Mouse (Mus musculus): Measurements from ENCODE around the gene Bcl2l12.

Gene Bcl2l12

DNA sequence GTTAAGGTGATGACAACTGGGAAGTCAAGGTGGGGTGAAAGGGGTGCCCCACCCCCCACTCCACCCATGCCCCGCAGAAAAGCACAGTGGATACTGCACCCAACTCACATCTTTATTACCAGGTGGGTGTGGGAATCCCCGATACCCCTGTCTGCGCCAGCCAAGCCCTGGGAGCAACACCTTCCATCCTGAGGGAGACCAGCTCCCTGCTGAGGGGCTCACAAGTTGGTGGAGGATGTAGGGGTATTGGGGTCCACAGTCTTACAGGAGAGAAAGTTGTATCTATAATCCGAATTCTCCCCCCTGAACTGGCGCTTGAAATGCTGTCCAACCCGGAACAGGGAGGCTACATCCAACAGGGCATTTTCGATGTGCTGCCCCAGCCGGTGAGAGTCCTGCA, 39.2 kb downstream of the Bcl2l12 start:
- peak in 1 of 2 experiments; percentile 11 for DNase-seq (ENCODE audit: low spot score in 2 of 2)

- peak in 1 of 2 experiments; percentile 41 for DNase-seq (ENCODE audit: low spot score in 2 of 2)
Measured at GRCm38 (mm10) chr7:44958208-44958607, 40.3 kb downstream of the Bcl2l12 start.

DNA sequence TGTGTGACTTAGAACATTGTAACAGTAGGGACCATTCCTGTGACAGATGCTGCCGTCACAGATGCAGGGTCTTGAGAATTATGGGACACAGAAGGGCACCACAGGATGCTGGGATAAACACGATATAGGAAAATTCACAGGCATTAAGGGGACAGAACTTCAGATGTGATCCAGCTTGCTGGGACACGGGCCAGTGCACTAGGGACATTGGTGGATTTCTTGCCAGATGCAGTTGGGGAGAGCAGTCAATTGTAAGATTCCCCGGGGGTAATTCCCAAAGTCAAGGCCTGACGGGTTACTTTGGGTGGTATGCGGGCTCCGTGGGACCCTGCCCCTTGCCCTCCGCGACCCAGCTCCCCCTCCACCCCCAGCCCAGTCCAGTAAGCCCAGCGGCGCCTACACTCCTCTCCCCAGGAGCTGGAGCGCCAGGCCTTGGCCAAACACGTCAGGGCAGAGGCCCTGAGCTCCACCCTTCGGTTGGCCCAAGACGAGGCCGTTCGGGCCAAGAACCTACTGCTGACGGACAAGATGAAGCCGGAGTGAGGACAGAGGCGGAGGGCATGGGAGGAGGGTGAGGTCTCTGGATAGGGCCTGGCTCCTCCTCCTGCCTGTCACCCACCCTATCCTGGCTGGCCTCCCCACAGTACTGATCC, 41.2 kb downstream of the Bcl2l12 start:
- peak in 1 of 2 experiments; percentile 12 for DNase-seq (ENCODE audit: low spot score in 2 of 2)

GRCm38 (mm10) chr7:44956266-44956665, 42.2 kb downstream of the Bcl2l12 start:
- no peak for DNase-seq (ENCODE audit: low spot score in 2 of 2)

DNA sequence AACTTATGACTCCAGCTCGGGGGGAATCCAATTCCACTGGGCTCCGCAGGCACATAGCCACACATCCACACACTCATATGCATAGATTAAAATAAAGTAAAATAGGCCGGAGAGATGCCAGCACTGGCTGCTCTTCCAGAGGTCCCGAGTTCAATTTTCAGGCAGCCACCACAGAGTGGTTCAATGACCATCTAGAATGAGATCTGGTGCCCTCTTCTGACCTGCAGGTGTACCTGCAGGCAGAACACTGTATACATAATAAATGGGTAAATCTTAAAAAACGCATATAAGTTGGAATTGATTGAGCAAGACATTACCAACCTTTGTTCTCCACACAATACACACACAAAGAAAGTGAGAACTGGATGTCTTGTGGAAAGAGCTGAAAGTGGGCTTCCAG, 42.9 kb downstream of the Bcl2l12 start:
- DNase-seq (ENCODE audit: low spot score in 2 of 2), result no peak

- DNase-seq (ENCODE audit: low spot score in 2 of 2), result peak; percentile 3 to 7
Measured at GRCm38 (mm10) chr7:44954091-44954885, 44.2 kb downstream of the Bcl2l12 start.

GRCm38 (mm10) chr7:44953561-44953960, 45.0 kb downstream of the Bcl2l12 start:
- peak in 1 of 2 experiments; percentile 7 for DNase-seq (ENCODE audit: low spot score in 2 of 2)

DNA sequence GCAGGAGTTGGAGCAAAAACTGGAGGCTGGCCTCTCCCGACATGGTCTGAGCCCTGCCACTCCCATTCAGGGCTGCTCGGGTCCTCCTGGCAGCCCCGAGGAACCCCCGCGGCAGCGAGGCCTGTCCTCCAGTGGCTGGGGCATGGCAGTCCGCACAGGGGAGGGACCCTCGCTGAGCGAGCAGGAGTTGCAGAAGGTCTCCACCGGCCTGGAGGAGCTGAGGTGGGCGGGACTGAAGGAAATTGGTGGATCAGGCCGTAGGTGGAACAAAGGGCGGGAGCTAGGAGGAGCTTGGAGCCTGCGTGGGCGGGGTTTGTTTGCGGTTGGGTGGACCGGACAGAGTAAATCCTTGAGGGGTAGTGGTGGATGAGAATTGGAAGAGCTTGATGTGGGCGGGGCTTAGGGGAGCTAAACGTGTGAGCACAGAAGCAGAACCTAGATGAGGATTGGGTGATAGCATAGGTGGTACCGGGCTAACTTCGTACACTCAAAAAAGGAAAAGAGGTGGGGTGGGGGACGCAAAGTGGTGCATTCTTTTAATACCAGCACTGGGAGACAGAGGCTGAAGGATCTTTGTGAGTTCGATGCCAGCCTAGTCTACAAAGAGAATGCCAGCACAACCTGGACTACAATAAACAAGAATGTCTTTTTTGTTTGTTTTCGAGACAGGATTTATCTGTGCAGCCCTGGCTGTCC, 45.8 kb downstream of the Bcl2l12 start:
- DNase-seq (ENCODE audit: low spot score in 2 of 2), result peak; percentile 80 to 83

DNA sequence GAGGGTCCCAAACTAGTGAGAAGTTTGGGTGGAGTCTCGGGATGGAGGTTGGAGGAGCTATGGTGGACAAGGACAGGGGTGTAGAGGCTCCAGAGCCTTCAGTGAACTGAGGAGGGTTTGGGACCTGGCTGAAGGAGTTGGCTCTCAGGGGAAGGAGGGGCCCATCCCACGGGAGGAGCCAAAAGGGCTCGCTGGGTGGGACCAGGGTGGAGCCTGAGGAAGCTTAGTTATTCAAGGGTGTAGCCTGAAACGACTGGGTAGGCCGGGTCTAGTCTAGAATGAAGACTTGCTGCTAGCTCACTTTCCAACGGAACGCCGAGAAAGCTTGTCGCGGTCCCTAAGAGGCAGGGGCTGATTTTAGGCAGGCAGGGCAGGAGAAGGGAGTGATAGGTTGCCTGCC, 46.6 kb downstream of the Bcl2l12 start:
- no peak for DNase-seq (ENCODE audit: low spot score in 2 of 2)

- DNase-seq (ENCODE audit: low spot score in 2 of 2), result peak in 1 of 2 experiments; percentile 5
Measured at GRCm38 (mm10) chr7:44949922-44950321, 48.6 kb downstream of the Bcl2l12 start.

DNA sequence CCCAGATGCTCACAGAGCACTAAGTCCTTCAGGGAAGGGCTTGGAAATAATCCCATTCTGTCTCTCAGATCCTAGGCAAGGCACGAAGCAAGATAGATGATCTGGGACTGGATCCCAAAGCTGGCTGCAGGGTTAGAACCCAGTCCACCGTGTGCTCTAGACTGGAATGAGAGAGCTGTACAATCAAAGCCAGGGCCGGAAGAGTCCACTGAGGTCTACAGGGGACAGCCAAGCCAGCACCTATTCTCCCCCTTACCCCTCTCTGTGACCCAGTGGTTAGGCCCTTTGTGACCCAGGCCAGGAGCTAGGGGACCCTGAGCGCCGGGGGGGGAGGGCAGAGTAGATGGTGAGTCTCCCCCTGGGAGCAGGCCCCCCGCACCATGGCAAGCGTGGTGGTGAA, 55.6 kb downstream of the Bcl2l12 start, which contains the start of gene Tsks:
Gene Tsks (plus strand): TSS at position 301 of the 400 bp plus-strand sequence.
- DNase-seq (ENCODE audit: low spot score in 2 of 2), result no peak

All from frontal cortex, postnatal 10 days (tissue).